25 mouse cellular contexts compared by ENCODE assay signal in genomic region chr8:79373563-79373962, GRCm38 (mm10). TPM values are rescaled to one million over a fixed set of nuclear protein-coding genes. Genes with fewer than 3 reads are reported as not detected.
A peak's percentile ranks its signal among the peaks of the same experiment; 100 is the strongest.
DNase-seq lines count a peak whose midpoint lies in the region; TF ChIP-seq lines count a peak whose summit lies in the region.
"Had no signal": no experiment of that assay in that cellular context is flagged by ENCODE, and none has a peak within 500 bp of the region (broad histone marks: within the 10 kb centered on the region; RNA-seq: fewer than 3 reads in every experiment).

No protein-coding gene starts in this region.

- peaks cover 6% of the 10 kb centered on the region; the same call in 1 of the 2 replicates for H3K36me3 ChIP-seq in small intestine, adult 2 months (ENCODE audit: control insufficient read depth, insufficient read depth, low read length)

- H3K4me3 ChIP-seq in small intestine, adult 2 months (ENCODE audit: low read depth, low read length) = no peak overlapping the region
- H3K4me3 ChIP-seq: embryonic facial prominence, embryonic 12.5 days; forebrain, embryonic 10.5 days; forebrain, embryonic 15.5 days; heart, embryonic 13.5 days; limb, embryonic 12.5 days; lung, embryonic 15.5 days; midbrain, embryonic 12.5 days; myocyte; neural tube, embryonic 12.5 days had no signal

- DNase-seq in cerebellum, adult 9-11 months = peak; percentile 52
- no peak for DNase-seq in cerebellum, adult 11 months
- DNase-seq in brain, adult 2 months (ENCODE audit: low read depth, low spot score) = peak; percentile 81
- DNase-seq in cerebellum, postnatal 36 days = peak; percentile 30 to 40
- no peak for DNase-seq in spleen, postnatal 10 days (ENCODE audit: low spot score in 2 of 2)
- no peak for DNase-seq in thymus, postnatal 14 days
- DNase-seq: adrenal gland, postnatal 36 days; embryo, embryonic 11 days; gastrocnemius, adult 2 months; gastrocnemius, postnatal 36 days; kidney, adult 9 months; kidney, postnatal 10 days; layer of hippocampus, adult 9-11 months; thymus, adult 18-20 months; thymus, postnatal 36 days had no signal

- H3K4me1 ChIP-seq in small intestine, adult 2 months (ENCODE audit: control insufficient read depth, insufficient read depth, insufficient read length, low read length) = peaks cover 34% of the 10 kb centered on the region

- 41% methylated on average over 6 of the region's 6 CpGs for WGBS in small intestine, adult 2 months

- H3K27ac ChIP-seq in small intestine, adult 2 months (ENCODE audit: insufficient read depth, low read depth, low read length) = peak overlapping the region; percentile 72; the same call in 1 of the 2 replicates
- H3K27ac ChIP-seq: embryonic facial prominence, embryonic 12.5 days; forebrain, embryonic 10.5 days; forebrain, embryonic 15.5 days; limb, embryonic 12.5 days; midbrain, embryonic 12.5 days; neural tube, embryonic 12.5 days had no signal

- TF ChIP-seq CTCF in small intestine, adult 2 months (IDR thresholded peaks at IDR 0.05; ENCODE audit: extremely low read depth, insufficient read length, insufficient replicate concordance, low read depth, low read length) = no peak

- H3K27me3 ChIP-seq in small intestine, adult 2 months (ENCODE audit: control insufficient read depth, insufficient read depth, low read length) = no peaks in the 10 kb centered on the region
- H3K27me3 ChIP-seq: embryonic facial prominence, embryonic 12.5 days; forebrain, embryonic 15.5 days; heart, embryonic 13.5 days; limb, embryonic 12.5 days; lung, embryonic 15.5 days; midbrain, embryonic 12.5 days; neural tube, embryonic 12.5 days had no signal

- no peak for TF ChIP-seq POLR2A in small intestine, adult 2 months (IDR thresholded peaks at IDR 0.05; ENCODE audit: low read depth, low read length)

RNA-seq across cellular contexts. Expression of gene Smad1, which starts 25.8 kb away (rescaled TPM):
- polyA plus RNA-seq in small intestine, adult 2 months (2012; rRNA removed) = 27.3 and 54.1 TPM in 2 replicates

Comparison
In these comparisons a context has a peak if more than half of its experiments do, and no peak if none do; other contexts are left out.
1. DNase-seq: peak in cerebellum, adult 9-11 months (single experiment), brain, adult 2 months (single experiment) and cerebellum, postnatal 36 days (2 of 2); none in cerebellum, adult 11 months (single experiment), spleen, postnatal 10 days (0 of 2) and thymus, postnatal 14 days (single experiment).